Mouse (Mus musculus) hindbrain, embryonic 10.5 days (tissue): Measurements from ENCODE around the gene Slc2a13. TPM values are rescaled to one million over a fixed set of nuclear protein-coding genes. Genes with fewer than 3 reads are reported as not detected.

Experiments used
- DNase-seq: peaks from one replicate; pipeline ENCODE4 v3.0.0-alpha.2; 2017; ENCODE audit warnings: low spot score
- H3K27ac ChIP-seq: fragments of 300-500 bp; sonication (generic); 2 replicates; pipeline ENCODE4 v1.5.1; 2016; ENCODE audit warnings: mild to moderate bottlenecking, moderate library complexity
- H3K27me3 ChIP-seq: fragments of 300-500 bp; sonication (generic); 2 replicates; pipeline ENCODE4 v1.6.1; 2016; ENCODE audit warnings: mild to moderate bottlenecking; ENCODE audit not compliant: poor library complexity, insufficient read depth, severe bottlenecking
- H3K36me3 ChIP-seq: fragments of 300-500 bp; sonication (generic); 2 replicates; pipeline ENCODE4 v1.6.1; 2016; ENCODE audit warnings: mild to moderate bottlenecking, moderate library complexity
- H3K4me1 ChIP-seq: fragments of 300-500 bp; sonication (generic); replicated peaks from 2 replicates; pipeline ENCODE4 v1.6.1; 2016; ENCODE audit warnings: mild to moderate bottlenecking
- H3K4me3 ChIP-seq: fragments of 300-500 bp; sonication (generic); 2 replicates; pipeline ENCODE4 v1.5.1; 2016; ENCODE audit warnings: mild to moderate bottlenecking, moderate library complexity
- H3K9me3 ChIP-seq: fragments of 300-500 bp; sonication (generic); 2 replicates; pipeline ENCODE4 v1.6.1; 2016; ENCODE audit warnings: mild to moderate bottlenecking, moderate library complexity
- WGBS: fragments of 180-500 bp; shearing (Covaris S2); methylation state at CpG from one replicate; pipeline ENCODE4 v1.1.7; 2016; 5-methylcytosine and 5-hydroxymethylcytosine counted together
- polyA plus RNA-seq: library from polyadenylated mRNA; unstranded; fragments of >200 nt; fragmentation: Nextera tagmentation; extraction: Ambion mirVana; gene quantifications from 2 replicates; pipeline ENCODE4 v1.2.1, GENCODE M21; 2016

Slc2a13 gene
- polyA plus RNA-seq, 1 experiment from 2014 or later, result 0.97 TPM

DNA sequence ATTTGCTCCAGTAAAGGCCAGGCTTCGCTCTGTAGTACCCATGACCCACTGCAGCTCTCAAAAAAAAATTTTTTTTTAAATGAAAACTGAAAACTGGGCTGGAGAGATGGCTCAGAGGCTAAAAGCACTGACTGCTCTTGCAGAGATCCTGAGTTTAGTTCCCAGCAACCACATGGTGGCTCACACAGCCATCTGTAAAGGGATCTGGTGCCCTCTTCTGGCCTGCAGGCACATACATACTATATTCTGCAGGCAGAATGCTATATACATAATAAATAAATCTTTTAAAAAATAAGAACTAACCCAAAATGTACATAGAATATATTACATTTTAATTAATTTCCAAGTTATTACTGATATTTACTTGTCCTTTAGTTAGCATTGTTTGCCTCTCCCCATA lies 234.7 kb downstream of the Slc2a13 start:
- H3K4me1 ChIP-seq, result no peaks in the 10 kb centered on the region
- H3K36me3 ChIP-seq, result no peaks in the 10 kb centered on the region
- no peak overlapping the region for H3K4me3 ChIP-seq
- H3K9me3 ChIP-seq, result no peaks in the 10 kb centered on the region
- 85% methylated on average over 1 of the region's 1 CpGs for WGBS
- H3K27ac ChIP-seq, result no peak overlapping the region
- no peak for DNase-seq
- no peaks in the 10 kb centered on the region for H3K27me3 ChIP-seq

DNA sequence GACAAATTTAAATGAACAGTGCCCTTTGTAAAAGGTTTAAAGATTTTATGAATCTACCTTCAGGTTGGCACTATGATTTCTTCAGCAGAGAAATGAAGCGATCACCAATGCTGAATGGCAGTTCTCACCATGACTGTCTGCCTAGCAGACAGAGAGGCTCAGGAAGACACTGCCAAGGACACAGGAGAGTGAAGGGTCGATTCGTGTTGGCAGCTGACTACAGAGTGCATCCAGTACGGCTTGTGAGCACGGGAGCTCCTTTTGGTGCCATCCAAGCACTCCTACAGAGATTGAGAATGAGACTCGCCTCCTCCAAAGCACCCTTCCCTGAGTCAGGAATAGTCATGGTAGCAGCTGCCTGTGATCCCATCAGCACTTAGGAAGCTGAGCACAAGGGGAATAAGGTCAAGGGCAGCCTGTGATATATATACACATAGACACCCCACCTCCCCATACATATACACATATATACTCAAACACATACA lies 238.6 kb downstream of the Slc2a13 start:
- Histone ChIP-seq H3K4me3 (no peak overlapping the region), H3K4me1 (no peaks in the 10 kb centered on the region), H3K36me3 (no peaks in the 10 kb centered on the region), H3K27ac (no peak overlapping the region), H3K9me3 (no peaks in the 10 kb centered on the region), H3K27me3 (no peaks in the 10 kb centered on the region)
- no peak for DNase-seq
- WGBS, result 85% methylated on average over 6 of the region's 6 CpGs

DNA sequence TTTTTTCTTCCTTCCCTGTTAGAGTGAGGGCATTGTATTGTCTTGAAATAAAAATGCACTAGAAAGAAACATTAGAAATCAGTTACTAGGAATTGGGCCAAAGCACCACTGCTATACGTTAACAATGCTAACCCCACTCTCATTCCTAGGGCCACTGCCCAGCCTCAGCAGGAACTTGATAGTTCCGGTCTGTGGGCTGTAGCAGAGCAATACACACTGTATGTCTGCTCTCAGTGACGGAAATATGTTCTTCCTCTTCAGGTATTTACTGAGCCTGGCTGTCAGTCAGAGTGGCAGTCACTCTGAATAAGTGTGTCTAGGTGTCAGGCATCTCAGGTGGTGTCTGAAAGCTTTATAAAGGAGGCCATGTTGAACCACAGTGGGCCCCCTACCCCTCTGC lies 245.3 kb downstream of the Slc2a13 start:
- H3K27ac ChIP-seq, result no peak overlapping the region
- no peaks in the 10 kb centered on the region for H3K36me3 ChIP-seq
- no peak overlapping the region for H3K4me3 ChIP-seq
- H3K9me3 ChIP-seq, result no peaks in the 10 kb centered on the region
- WGBS, result 76% methylated on average over 3 of the region's 3 CpGs
- H3K27me3 ChIP-seq, result no peaks in the 10 kb centered on the region
- no peaks in the 10 kb centered on the region for H3K4me1 ChIP-seq
- no peak for DNase-seq

DNA sequence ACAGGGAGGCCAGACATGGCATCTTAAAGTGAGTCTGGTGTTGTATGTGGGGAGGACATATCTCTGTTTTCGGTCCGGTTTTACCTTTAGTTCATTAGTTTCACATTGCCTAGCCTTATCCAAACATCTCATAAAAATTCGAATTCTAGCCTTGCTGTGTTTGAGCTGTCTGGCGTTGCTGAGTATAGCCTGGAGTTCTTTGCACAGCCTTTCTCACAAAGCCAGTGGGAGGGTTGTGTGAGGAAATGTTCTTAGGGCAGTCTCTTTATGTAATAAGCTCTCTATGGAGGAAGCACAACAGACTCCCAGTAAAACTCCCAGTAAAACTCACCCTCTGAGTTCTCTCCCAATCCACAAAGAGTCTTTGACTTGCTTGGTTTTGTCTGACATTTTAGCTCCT lies 246.0 kb downstream of the Slc2a13 start:
- no peak for DNase-seq
- Histone ChIP-seq H3K4me1 (no peaks in the 10 kb centered on the region), H3K27me3 (no peaks in the 10 kb centered on the region), H3K4me3 (no peak overlapping the region), H3K9me3 (no peaks in the 10 kb centered on the region), H3K27ac (no peak overlapping the region), H3K36me3 (no peaks in the 10 kb centered on the region)
- WGBS, result 79% methylated on average over 4 of the region's 4 CpGs

DNA sequence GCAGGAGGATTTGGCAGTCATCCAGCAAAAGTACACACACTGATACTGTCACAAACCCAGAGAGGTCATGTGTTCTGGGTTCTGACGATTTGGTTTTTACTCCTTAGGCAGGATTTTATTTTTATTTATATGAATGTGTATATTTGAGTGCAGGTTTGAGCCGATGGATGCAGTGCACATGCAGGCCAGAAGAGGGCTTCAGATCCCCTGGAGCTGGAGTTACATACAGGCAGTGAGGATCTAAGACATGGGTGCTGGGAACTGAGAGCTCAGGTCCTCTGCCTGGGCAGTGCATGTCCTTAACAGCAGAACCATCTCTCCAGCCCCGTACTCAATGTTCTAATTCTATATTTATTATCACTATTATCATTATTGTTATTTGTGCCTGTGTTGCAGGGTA lies 253.7 kb downstream of the Slc2a13 start:
- no peak for DNase-seq

DNA sequence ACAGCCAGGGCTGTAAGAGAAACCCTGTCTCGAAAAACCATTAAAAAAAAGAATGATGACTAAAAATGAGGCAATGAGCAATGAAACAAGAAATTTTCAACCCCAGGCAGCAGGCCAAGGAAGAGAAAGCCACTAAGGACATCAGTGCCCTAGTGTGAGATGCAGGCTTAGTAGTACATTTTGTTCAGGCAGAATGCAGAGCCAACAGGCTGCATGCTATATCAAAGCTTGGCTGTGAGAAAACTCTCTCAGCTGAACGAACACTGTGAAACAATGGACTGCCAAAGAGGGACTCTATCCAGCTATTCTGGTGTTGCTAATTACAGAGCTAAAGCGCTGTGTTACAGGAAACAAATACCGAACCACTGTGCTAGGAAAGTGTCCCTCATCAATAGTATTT lies 256.1 kb downstream of the Slc2a13 start:
- Histone ChIP-seq H3K27me3 (no peaks in the 10 kb centered on the region), H3K36me3 (no peaks in the 10 kb centered on the region), H3K27ac (no peak overlapping the region), H3K4me1 (no peaks in the 10 kb centered on the region), H3K4me3 (no peak overlapping the region), H3K9me3 (no peaks in the 10 kb centered on the region)
- 79% methylated on average over 4 of the region's 4 CpGs for WGBS
- no peak for DNase-seq

More for the DNA sequence above, 253.7 kb downstream of the Slc2a13 start:
- Histone ChIP-seq H3K36me3 (no peaks in the 10 kb centered on the region), H3K4me3 (no peak overlapping the region), H3K27me3 (no peaks in the 10 kb centered on the region), H3K9me3 (no peaks in the 10 kb centered on the region), H3K4me1 (no peaks in the 10 kb centered on the region), H3K27ac (no peak overlapping the region)
- WGBS, result 68% methylated on average over 3 of the region's 3 CpGs

DNA sequence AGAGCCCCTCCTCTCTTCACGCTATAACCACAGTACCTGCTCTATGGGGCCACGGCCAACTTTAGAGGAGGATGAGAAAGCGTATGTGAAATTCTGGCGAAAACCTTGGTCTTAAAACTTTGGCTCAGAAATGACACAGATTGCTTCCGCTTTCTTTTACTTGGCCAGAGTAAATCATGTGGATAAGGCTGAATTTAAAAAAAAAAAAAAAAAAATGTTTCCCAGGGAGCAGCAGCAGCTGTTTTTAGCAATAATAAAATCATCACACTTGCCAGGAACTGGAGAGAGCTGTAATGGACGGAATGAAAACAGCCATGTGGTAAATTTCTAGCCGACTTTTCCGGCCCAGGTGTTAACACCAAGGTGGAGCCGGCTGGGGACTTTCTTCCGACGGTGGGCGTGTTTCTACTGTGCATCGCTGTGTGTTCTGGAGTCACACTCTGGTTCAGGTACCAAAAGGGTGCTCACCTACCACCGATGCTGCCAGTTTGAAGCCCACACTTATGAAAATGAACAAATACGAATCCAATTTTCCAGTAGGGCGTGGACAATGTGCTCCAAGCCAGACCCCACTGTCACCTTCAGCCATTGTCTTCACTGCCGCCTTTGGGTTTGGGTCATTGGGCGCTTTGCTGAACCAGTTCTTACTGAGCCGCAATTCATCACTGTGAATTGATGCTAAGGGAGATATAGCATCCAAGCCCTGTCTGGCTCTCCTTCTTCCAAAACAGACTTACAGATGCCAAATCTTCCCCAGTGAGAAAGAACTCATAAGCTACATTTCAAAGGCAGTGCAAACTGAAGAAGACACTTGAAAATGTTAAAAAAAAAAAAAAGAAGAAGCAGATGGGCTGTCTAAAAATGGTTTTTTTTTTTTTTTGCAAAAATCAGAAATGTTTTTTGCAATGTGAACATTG lies 258.4 kb downstream of the Slc2a13 start:
- 82% methylated on average over 19 of the region's 19 CpGs for WGBS
- Histone ChIP-seq H3K9me3 (no peaks in the 10 kb centered on the region), H3K27me3 (no peaks in the 10 kb centered on the region), H3K4me1 (no peaks in the 10 kb centered on the region), H3K4me3 (no peak overlapping the region), H3K36me3 (no peaks in the 10 kb centered on the region), H3K27ac (no peak overlapping the region)
- no peak for DNase-seq

DNA sequence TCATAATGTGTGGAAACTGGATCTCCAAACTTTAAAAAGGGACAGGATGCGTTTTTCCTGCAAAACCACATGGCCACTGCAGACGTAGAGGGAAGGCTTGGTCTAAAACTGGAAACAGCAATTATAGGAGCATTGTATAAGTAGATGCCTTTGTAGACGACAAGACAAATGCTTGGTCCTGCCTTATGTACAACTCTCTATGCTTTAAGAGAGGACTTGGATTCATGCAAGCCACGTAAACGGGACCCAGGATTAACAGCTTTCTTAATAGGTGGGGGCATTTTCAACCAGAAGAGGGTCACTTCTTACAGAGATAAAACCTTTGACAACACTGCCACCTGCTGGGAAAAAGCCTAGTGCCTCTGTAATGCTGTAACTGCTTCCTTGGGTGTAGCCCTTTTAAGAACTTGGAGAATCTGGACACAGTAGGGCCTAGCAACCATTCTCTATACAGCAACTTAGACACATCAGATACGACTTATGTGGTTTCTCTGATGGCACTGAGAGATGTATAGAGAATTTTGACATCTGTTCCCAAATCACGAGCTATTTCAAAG lies 268.7 kb downstream of the Slc2a13 start:
- no peaks in the 10 kb centered on the region; the same call in 1 of the 2 replicates for H3K27me3 ChIP-seq
- H3K4me1 ChIP-seq, result no peaks in the 10 kb centered on the region
- 58% methylated on average over 7 of the region's 7 CpGs for WGBS
- H3K27ac ChIP-seq, result no peak overlapping the region
- H3K9me3 ChIP-seq, result no peaks in the 10 kb centered on the region
- DNase-seq, result peak; percentile 54
- H3K4me3 ChIP-seq, result no peak overlapping the region
- H3K36me3 ChIP-seq, result no peaks in the 10 kb centered on the region

DNA sequence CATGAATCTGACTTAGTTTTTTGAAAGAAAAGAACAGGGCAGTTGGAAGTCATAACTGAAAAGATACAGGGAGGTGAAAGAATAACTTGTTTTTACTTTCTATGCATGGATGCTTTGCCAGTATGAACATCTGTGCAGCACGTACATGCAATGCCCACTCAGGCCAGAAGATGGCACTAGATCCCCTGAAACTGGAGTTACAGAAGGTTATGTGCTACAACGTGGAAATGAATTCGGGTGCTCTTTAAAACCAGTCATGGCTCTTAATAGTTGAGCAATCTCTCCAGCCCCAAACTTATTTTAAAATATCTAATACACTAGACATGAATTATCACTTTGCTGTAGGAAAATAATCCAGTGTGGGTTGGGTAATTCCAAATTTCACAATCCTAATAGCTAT lies 271.7 kb downstream of the Slc2a13 start:
- Histone ChIP-seq H3K36me3 (no peaks in the 10 kb centered on the region), H3K9me3 (no peaks in the 10 kb centered on the region), H3K4me3 (no peak overlapping the region), H3K4me1 (0 out of 2 replicates have a peak, but pooled peaks cover 3% of the 10 kb centered on the region), H3K27me3 (no peaks in the 10 kb centered on the region; the same call in 1 of the 2 replicates), H3K27ac (no peak overlapping the region)
- DNase-seq, result peak; percentile 86
- 16% methylated on average over 3 of the region's 3 CpGs for WGBS

DNA sequence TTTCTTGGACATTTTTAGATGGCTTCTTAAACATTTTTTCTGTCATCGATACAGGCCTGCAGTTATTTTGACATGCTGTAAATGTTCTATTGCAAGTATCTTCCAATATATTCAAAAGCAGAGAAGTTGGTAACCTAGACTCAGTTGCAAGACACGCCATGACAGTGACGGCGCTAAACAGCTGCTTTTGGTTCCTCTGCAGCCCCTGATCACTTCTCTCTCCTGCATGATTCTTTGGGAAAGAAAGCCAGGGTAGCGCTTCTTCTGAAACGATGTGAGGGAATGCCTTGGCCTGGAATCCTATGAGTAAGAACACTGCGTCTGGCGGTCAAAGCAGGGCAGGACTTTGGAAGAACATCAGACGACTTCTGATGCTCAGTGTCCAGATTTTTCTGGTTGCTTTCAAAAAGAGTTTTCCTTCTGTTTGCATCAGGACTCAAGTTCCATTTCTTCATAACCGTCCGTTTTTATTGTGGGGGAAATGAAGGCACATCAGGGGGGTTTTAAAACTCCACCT lies 273.7 kb downstream of the Slc2a13 start:
- Histone ChIP-seq H3K27me3 (no peaks in the 10 kb centered on the region; the same call in 1 of the 2 replicates), H3K36me3 (no peaks in the 10 kb centered on the region), H3K4me1 (peaks cover 13% of the 10 kb centered on the region), H3K27ac (no peak overlapping the region), H3K9me3 (no peaks in the 10 kb centered on the region), H3K4me3 (no peak overlapping the region)
- WGBS, result 90% methylated on average over 11 of the region's 11 CpGs
- no peak for DNase-seq

DNA sequence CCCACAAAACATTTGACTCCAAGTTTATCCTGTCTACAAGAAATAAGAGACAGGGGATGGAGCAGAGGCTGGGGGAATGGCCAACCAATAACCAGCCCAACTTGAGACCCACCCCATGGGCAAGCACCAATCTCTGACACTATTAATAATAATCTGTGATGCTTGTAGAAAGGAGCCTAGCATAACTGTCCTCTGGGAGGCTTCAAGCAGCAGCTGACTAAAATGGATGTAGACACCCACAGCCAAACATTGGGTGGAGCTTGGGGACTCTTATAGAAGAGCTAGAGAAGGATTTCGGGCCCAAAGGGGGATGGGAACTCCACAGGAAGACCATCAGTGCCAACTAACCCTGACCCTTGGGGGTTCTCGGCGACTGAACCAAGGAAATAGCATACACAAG lies 289.6 kb downstream of the Slc2a13 start:
- Histone ChIP-seq H3K27ac (no peak overlapping the region), H3K27me3 (no peaks in the 10 kb centered on the region), H3K4me1 (no peaks in the 10 kb centered on the region), H3K4me3 (no peak overlapping the region), H3K9me3 (peaks cover 16% of the 10 kb centered on the region), H3K36me3 (peaks cover 5% of the 10 kb centered on the region; the same call in 1 of the 2 replicates)
- WGBS, result 94% methylated on average over 3 of the region's 3 CpGs
- no peak for DNase-seq

DNA sequence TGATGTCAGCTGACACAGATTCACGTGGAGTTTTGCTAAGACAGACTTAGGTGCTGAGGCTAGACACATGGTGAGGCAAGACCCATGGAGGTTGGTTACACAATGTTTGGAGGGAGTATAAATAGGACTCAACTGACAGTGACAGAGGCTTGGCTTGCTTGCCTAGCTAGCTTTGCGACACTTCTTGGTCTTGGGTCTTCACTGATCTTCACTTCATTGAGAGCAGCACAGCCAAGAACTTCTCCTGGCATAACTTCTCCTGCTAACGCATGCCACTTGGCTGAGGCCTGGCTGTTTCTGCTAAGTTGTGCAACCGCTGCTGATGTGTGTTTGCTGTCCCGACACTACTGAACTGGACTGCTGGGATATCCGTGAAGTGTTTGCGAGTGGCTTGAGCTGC lies 290.2 kb downstream of the Slc2a13 start:
- Histone ChIP-seq H3K4me1 (no peaks in the 10 kb centered on the region), H3K36me3 (peaks cover 5% of the 10 kb centered on the region; the same call in 1 of the 2 replicates)

DNA sequence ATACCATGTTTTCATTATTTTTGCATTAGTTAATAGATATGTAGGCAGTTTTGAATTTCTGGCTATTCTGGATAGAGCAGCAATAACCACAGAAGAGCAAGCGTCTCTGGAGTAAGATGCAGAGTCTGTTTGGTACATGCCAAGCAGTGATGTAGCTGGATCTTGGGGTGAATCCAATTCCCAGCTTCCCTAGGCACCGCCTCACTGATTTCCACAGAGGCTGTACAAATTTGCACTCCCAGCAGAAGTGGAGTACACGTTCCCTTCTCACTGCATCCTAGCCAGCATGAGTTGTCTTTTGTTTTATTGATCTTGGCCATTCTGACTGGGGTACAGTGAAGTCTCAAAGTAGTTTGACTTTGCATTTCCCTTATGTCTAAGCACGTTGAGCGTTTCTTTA lies 291.5 kb downstream of the Slc2a13 start:
- DNase-seq, result no peak
- Histone ChIP-seq H3K4me3 (no peak overlapping the region), H3K36me3 (no peaks in the 10 kb centered on the region), H3K27me3 (no peaks in the 10 kb centered on the region), H3K4me1 (no peaks in the 10 kb centered on the region), H3K9me3 (peaks cover 3% of the 10 kb centered on the region; the same call in 1 of the 2 replicates), H3K27ac (no peak overlapping the region)
- 92% methylated on average over 5 of the region's 5 CpGs for WGBS

More for the DNA sequence above, 290.2 kb downstream of the Slc2a13 start:
- WGBS, result 91% methylated on average over 7 of the region's 7 CpGs
- H3K9me3 ChIP-seq, result peaks cover 12% of the 10 kb centered on the region
- no peak for DNase-seq
- H3K27me3 ChIP-seq, result no peaks in the 10 kb centered on the region
- H3K4me3 ChIP-seq, result no peak overlapping the region
- H3K27ac ChIP-seq, result no peak overlapping the region
